Mouse (Mus musculus): ENCODE results near the gene Gpbar1. TPM values are rescaled to one million over a fixed set of nuclear protein-coding genes. Genes with fewer than 3 reads are reported as not detected.

Gene Gpbar1
- polyA plus RNA-seq, 1 experiment from 2014 or later, result 0.18 TPM

DNA sequence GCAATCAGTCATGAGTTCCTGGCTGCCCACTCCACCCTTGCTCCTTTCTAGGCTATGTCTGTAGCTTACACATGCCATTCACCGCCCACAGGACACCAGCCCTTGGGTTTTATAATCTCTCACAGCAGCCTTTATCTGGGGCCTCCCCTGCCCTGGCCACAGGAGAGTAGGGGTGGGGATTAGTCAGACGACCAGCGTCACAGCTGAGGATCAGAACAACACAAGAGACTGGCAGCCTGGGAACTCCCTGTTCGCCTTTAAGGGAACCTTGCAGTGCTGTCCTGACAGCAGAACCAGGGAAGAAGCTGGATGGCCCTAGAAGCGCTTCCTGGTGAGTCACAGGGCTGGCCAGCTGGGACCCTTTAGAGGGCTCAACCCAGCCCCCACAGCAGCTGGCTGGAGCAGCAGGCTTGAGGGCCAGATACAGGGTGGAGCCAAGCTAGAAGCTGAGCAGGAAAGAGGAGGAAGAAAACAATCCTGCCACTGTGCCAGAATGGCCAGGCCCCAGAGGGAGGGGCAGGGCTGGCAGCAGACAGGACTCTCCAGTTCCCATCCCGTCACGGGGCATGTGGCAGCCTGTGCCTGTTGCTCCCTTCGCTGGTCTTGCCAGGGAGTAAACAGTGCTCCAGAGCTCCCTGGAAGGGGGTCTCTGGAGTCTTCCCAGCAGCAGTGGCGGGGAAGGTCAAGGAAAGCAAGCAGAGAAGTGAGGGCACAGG is 17.3 kb downstream of the Gpbar1 start:
- ATAC-seq (peak; percentile 88), DNase-seq (ENCODE audit: low spot score) (peak; percentile 99)
- H3K9me3 ChIP-seq (ENCODE audit: low read length), result no peaks in the 10 kb centered on the region
- peak overlapping the region; percentile 35; the same call in 1 of the 2 replicates for H3K9ac ChIP-seq (replicated peaks; ENCODE audit: low read depth)
- peak overlapping the region; percentile 59 for H3K4me2 ChIP-seq (replicated peaks; ENCODE audit: low read depth, low read length)
- H3K4me3 ChIP-seq (ENCODE audit: low read depth, low read length), result peak overlapping the region; percentile 16
- H3K27me3 ChIP-seq (replicated peaks; ENCODE audit: insufficient read depth, low read length), result no peaks in the 10 kb centered on the region
- peaks cover 66% of the 10 kb centered on the region for H3K4me1 ChIP-seq (ENCODE audit: insufficient read depth, low read depth, low read length)
- H3K27ac ChIP-seq (ENCODE audit: low read length), result peak overlapping the region; percentile 99
- WGBS, result 2% methylated on average over 9 of the region's 9 CpGs
- peak; percentile 97 for TF ChIP-seq EP300 (IDR thresholded peaks at IDR 0.05)
- TF ChIP-seq CTCF (IDR thresholded peaks at IDR 0.05), result no peak; the same call in 1 of the 2 replicates
- peaks cover 25% of the 10 kb centered on the region; the same call in 1 of the 2 replicates for H3K36me3 ChIP-seq (ENCODE audit: insufficient read depth, low read length)

- WGBS, result 27% methylated on average over 6 of the region's 6 CpGs
- H3K4me2 ChIP-seq (replicated peaks; ENCODE audit: low read depth, low read length), result peak overlapping the region; percentile 59
- no peaks in the 10 kb centered on the region for H3K9me3 ChIP-seq (ENCODE audit: low read length)
- H3K9ac ChIP-seq (replicated peaks; ENCODE audit: low read depth), result peak overlapping the region; percentile 26; the same call in 1 of the 2 replicates
- no peak for TF ChIP-seq CTCF (IDR thresholded peaks at IDR 0.05)
- TF ChIP-seq EP300 (IDR thresholded peaks at IDR 0.05), result no peak
- peak overlapping the region; percentile 16 for H3K4me3 ChIP-seq (ENCODE audit: low read depth, low read length)
- H3K27ac ChIP-seq (ENCODE audit: low read length), result peak overlapping the region; percentile 99
- H3K27me3 ChIP-seq (replicated peaks; ENCODE audit: insufficient read depth, low read length), result no peaks in the 10 kb centered on the region
- peaks cover 72% of the 10 kb centered on the region for H3K4me1 ChIP-seq (ENCODE audit: insufficient read depth, low read depth, low read length)
- ATAC-seq (no peak), DNase-seq (ENCODE audit: low spot score) (no peak)
- H3K36me3 ChIP-seq (ENCODE audit: insufficient read depth, low read length), result peaks cover 22% of the 10 kb centered on the region; the same call in 1 of the 2 replicates
Observed at GRCm38 (mm10) chr1:74296477-74296876, 18.1 kb downstream of the Gpbar1 start.

GRCm38 (mm10) chr1:74297269-74297668 is 18.9 kb downstream of the Gpbar1 start:
- no peak for TF ChIP-seq CTCF (IDR thresholded peaks at IDR 0.05)
- TF ChIP-seq EP300 (IDR thresholded peaks at IDR 0.05), result peak; percentile 70
- ATAC-seq, result peak; percentile 22
- peaks cover 16% of the 10 kb centered on the region; the same call in 1 of the 2 replicates for H3K36me3 ChIP-seq (ENCODE audit: insufficient read depth, low read length)
- 0 out of 2 replicates have a peak overlapping the region, but pooled peaks have one; percentile 26 for H3K9ac ChIP-seq (replicated peaks; ENCODE audit: low read depth)
- peaks cover 79% of the 10 kb centered on the region for H3K4me1 ChIP-seq (ENCODE audit: insufficient read depth, low read depth, low read length)
- H3K9me3 ChIP-seq (ENCODE audit: low read length), result no peaks in the 10 kb centered on the region
- H3K4me2 ChIP-seq (replicated peaks; ENCODE audit: low read depth, low read length), result peak overlapping the region; percentile 59; the same call in 1 of the 2 replicates
- H3K27me3 ChIP-seq (replicated peaks; ENCODE audit: insufficient read depth, low read length), result no peaks in the 10 kb centered on the region
- 75% methylated on average over 1 of the region's 3 CpGs for WGBS
- peak; percentile 87 for DNase-seq (ENCODE audit: low spot score)
- peak overlapping the region; percentile 99 for H3K27ac ChIP-seq (ENCODE audit: low read length)
- H3K4me3 ChIP-seq (ENCODE audit: low read depth, low read length), result no peak overlapping the region

- Histone ChIP-seq H3K9ac (replicated peaks; ENCODE audit: low read depth) (0 out of 2 replicates have a peak overlapping the region, but pooled peaks have one; percentile 20), H3K4me3 (ENCODE audit: low read depth, low read length) (no peak overlapping the region)
- ATAC-seq, result no peak
Observed at GRCm38 (mm10) chr1:74298157-74298750, 19.9 kb downstream of the Gpbar1 start.

DNA sequence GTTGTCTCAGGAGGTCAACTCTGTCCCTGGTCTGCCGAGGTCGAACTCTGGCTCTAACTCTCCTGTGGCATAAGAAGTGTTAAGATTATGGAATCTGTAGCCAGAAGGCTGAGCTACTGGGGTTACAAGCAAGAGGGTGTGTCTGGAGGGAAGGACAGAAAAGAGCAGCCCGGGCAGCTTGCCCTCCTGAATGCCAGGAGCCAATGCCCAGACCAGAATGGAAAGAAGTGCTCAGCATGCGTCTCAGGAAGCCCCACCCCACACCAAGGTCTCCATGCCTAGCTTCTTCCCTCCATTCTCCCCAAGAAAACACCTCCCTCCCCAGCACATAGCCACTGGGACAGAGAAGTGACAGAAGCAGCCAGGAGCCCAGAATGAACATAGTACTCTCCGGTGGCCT is 20.6 kb downstream of the Gpbar1 start:
- 0 out of 2 replicates have a peak, but pooled peaks cover under 1% of the 10 kb centered on the region for H3K36me3 ChIP-seq (ENCODE audit: insufficient read depth, low read length)
- peak; percentile 84 for DNase-seq (ENCODE audit: low spot score)
- no peak for ATAC-seq
- H3K27ac ChIP-seq (ENCODE audit: low read length), result peak overlapping the region; percentile 99
- H3K9ac ChIP-seq (replicated peaks; ENCODE audit: low read depth), result no peak overlapping the region
- H3K4me3 ChIP-seq (ENCODE audit: low read depth, low read length), result no peak overlapping the region
- TF ChIP-seq EP300 (IDR thresholded peaks at IDR 0.05) (no peak; the same call in 1 of the 2 replicates), CTCF (IDR thresholded peaks at IDR 0.05) (no peak)
- H3K4me1 ChIP-seq (ENCODE audit: insufficient read depth, low read depth, low read length), result peaks cover 83% of the 10 kb centered on the region
- 40% methylated on average over 5 of the region's 5 CpGs for WGBS
- H3K27me3 ChIP-seq (replicated peaks; ENCODE audit: insufficient read depth, low read length), result no peaks in the 10 kb centered on the region
- H3K4me2 ChIP-seq (replicated peaks; ENCODE audit: low read depth, low read length), result peak overlapping the region; percentile 25
- H3K9me3 ChIP-seq (ENCODE audit: low read length), result no peaks in the 10 kb centered on the region

More at GRCm38 (mm10) chr1:74298157-74298750, 19.9 kb downstream of the Gpbar1 start:
- no peak for TF ChIP-seq EP300 (IDR thresholded peaks at IDR 0.05)
- no peak for TF ChIP-seq CTCF (IDR thresholded peaks at IDR 0.05)
- Histone ChIP-seq H3K27ac (ENCODE audit: low read length) (peak overlapping the region; percentile 99), H3K4me1 (ENCODE audit: insufficient read depth, low read depth, low read length) (peaks cover 88% of the 10 kb centered on the region), H3K27me3 (replicated peaks; ENCODE audit: insufficient read depth, low read length) (no peaks in the 10 kb centered on the region), H3K9me3 (ENCODE audit: low read length) (no peaks in the 10 kb centered on the region), H3K4me2 (replicated peaks; ENCODE audit: low read depth, low read length) (no peak overlapping the region), H3K36me3 (ENCODE audit: insufficient read depth, low read length) (0 out of 2 replicates have a peak, but pooled peaks cover 7% of the 10 kb centered on the region)
- no peak for DNase-seq (ENCODE audit: low spot score)
- WGBS, result 59% methylated on average over 5 of the region's 5 CpGs

Data from lung, postnatal 0 days (tissue).